Mouse (Mus musculus) cortical plate, adult 2 months (tissue): ENCODE data around the gene Alad.

Source experiments
- CTCF ChIP-seq: fragments of 200-500 bp; IDR thresholded peaks from 2 replicates; pipeline ENCODE4 v1.5.1; 2011; ENCODE audit warnings: mild to moderate bottlenecking, control low read depth, low read length; ENCODE audit not compliant: insufficient read depth; ENCODE audit errors: extremely low read depth
- POLR2A ChIP-seq: fragments of 200-500 bp; IDR thresholded peaks from 2 replicates; pipeline ENCODE4 v1.6.1; 2011; ENCODE audit warnings: mild to moderate bottlenecking, low read length, control low read depth; ENCODE audit not compliant: insufficient read depth; ENCODE audit errors: extremely low read depth

- TF ChIP-seq CTCF (no peak), POLR2A (no peak)
Measured at GRCm38 (mm10) chr4:62526256-62526655, 6.5 kb upstream of the Alad start.
